Mouse (Mus musculus) cortical plate, adult 2 months (tissue): ENCODE results near the gene March10. TPM values are rescaled to one million over a fixed set of nuclear protein-coding genes. Genes with fewer than 3 reads are reported as not detected.

Source experiments
- H3K27ac ChIP-seq: fragments of 200-500 bp; 2 replicates; pipeline ENCODE4 v1.5.1; 2012; ENCODE audit warnings: low read length, control low read depth, inconsistent platforms; ENCODE audit not compliant: insufficient read depth
- H3K4me1 ChIP-seq: fragments of 200-500 bp; 2 replicates; pipeline ENCODE4 v1.6.1; 2011; ENCODE audit warnings: low read length; ENCODE audit not compliant: control insufficient read depth, insufficient read depth
- H3K4me3 ChIP-seq: fragments of 200-500 bp; 2 replicates; pipeline ENCODE4 v1.5.1; 2011; ENCODE audit warnings: mild to moderate bottlenecking, low read length, control low read depth; ENCODE audit not compliant: insufficient read depth
- CTCF ChIP-seq: fragments of 200-500 bp; IDR thresholded peaks from 2 replicates; pipeline ENCODE4 v1.5.1; 2011; ENCODE audit warnings: mild to moderate bottlenecking, control low read depth, low read length; ENCODE audit not compliant: insufficient read depth; ENCODE audit errors: extremely low read depth
- POLR2A ChIP-seq: fragments of 200-500 bp; IDR thresholded peaks from 2 replicates; pipeline ENCODE4 v1.6.1; 2011; ENCODE audit warnings: mild to moderate bottlenecking, low read length, control low read depth; ENCODE audit not compliant: insufficient read depth; ENCODE audit errors: extremely low read depth
- polyA plus RNA-seq: library from polyadenylated mRNA; depleted of rRNA; stranded (reverse); fragments of >200 nt; gene quantifications from 2 replicates; pipeline ENCODE4 v1.2.3, GENCODE M21; 2012

Gene March10
- polyA plus RNA-seq, 1 experiment = 2.2 TPM

DNA sequence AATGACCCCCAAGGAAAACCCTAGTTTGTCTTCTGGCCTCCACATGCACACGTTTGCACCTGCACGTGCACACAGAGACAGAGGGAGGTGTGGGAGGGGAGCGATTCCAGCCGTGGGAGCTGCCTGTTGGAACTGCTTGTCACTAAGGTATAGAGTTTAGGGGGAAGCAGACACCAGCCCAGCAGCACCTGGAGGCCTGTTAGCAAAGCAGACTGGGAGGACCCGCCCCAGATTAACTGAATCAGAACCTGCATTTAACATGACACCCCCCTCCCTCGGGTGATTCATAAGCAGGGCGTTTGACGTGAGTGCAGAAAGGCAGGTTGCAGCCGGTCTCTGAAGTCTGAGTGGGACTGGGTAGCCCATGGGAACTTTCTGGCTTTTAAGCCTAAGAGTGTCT is 126.6 kb downstream of the March10 start:
- no peak for TF ChIP-seq CTCF
- TF ChIP-seq POLR2A = no peak
- Histone ChIP-seq H3K4me3 (no peak overlapping the region), H3K27ac (no peak overlapping the region), H3K4me1 (no peaks in the 10 kb centered on the region)

GRCm38 (mm10) chr11:105327101-105327500 is 129.4 kb downstream of the March10 start:
- Histone ChIP-seq H3K27ac (no peak overlapping the region), H3K4me1 (no peaks in the 10 kb centered on the region), H3K4me3 (no peak overlapping the region)
- TF ChIP-seq CTCF (no peak), POLR2A (no peak)

- no peaks in the 10 kb centered on the region for H3K4me1 ChIP-seq
- no peak for TF ChIP-seq CTCF
- TF ChIP-seq POLR2A = no peak
- H3K27ac ChIP-seq = no peak overlapping the region
- no peak overlapping the region for H3K4me3 ChIP-seq
Measured at GRCm38 (mm10) chr11:105323530-105323929, 133.0 kb downstream of the March10 start.

- Histone ChIP-seq H3K4me3 (no peak overlapping the region), H3K4me1 (no peaks in the 10 kb centered on the region), H3K27ac (no peak overlapping the region)
- TF ChIP-seq POLR2A (no peak), CTCF (no peak)
Measured at GRCm38 (mm10) chr11:105321090-105321489, 135.4 kb downstream of the March10 start.

DNA sequence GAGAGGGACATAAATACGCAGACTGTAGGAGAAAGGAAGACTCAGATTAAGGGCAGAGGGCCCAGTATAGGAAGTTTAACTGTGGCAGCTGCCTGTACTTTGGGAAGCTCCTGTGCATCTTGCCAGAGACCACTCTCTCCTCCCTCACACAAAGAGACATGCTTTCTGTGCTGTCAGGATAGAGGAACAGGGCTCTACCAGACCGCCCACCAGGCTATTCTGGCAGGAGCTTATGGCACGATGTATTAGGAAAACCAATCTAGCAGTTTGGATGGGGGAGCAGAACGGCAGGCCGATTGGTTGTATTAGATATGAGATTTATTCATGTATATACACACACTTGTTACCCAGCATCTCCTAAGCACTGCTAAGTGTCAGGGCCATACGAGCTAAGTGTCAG is 138.8 kb downstream of the March10 start:
- no peak for TF ChIP-seq CTCF
- TF ChIP-seq POLR2A = no peak
- H3K27ac ChIP-seq = no peak overlapping the region

DNA sequence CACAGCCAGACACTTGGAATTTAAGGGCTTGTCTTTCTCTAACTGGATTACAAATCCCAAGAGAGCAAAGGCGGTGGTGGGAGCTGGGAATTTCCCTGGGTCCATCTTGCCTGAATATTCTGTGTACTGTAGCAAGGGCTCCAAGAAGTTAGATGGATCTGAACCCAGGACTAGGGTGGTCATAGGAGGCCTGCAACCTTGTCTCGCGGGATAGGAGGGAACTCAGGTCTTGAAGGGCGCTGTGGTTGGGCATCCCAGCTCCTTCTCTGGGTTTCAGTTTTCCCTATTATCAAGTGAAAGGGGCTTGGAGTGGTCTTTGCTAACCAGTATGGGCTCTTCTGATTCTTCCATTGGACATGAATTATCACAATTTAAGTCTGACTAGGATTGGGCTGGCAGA is 140.4 kb downstream of the March10 start:
- TF ChIP-seq POLR2A (no peak), CTCF (no peak)
- no peak overlapping the region for H3K27ac ChIP-seq
- H3K4me3 ChIP-seq = no peak overlapping the region
- H3K4me1 ChIP-seq = 0 out of 2 replicates have a peak, but pooled peaks cover 5% of the 10 kb centered on the region

More for the DNA sequence above, 138.8 kb downstream of the March10 start:
- Histone ChIP-seq H3K4me1 (0 out of 2 replicates have a peak, but pooled peaks cover 4% of the 10 kb centered on the region), H3K4me3 (no peak overlapping the region)

- Histone ChIP-seq H3K27ac (no peak overlapping the region), H3K4me1 (0 out of 2 replicates have a peak, but pooled peaks cover 5% of the 10 kb centered on the region), H3K4me3 (no peak overlapping the region)
- TF ChIP-seq POLR2A = no peak
- TF ChIP-seq CTCF = no peak
Measured at GRCm38 (mm10) chr11:105315296-105315695, 141.2 kb downstream of the March10 start.

GRCm38 (mm10) chr11:105313633-105314014 is 142.9 kb downstream of the March10 start:
- TF ChIP-seq POLR2A (no peak), CTCF (no peak)
- H3K27ac ChIP-seq = no peak overlapping the region
- no peak overlapping the region for H3K4me3 ChIP-seq
- 0 out of 2 replicates have a peak, but pooled peaks cover 5% of the 10 kb centered on the region for H3K4me1 ChIP-seq

DNA sequence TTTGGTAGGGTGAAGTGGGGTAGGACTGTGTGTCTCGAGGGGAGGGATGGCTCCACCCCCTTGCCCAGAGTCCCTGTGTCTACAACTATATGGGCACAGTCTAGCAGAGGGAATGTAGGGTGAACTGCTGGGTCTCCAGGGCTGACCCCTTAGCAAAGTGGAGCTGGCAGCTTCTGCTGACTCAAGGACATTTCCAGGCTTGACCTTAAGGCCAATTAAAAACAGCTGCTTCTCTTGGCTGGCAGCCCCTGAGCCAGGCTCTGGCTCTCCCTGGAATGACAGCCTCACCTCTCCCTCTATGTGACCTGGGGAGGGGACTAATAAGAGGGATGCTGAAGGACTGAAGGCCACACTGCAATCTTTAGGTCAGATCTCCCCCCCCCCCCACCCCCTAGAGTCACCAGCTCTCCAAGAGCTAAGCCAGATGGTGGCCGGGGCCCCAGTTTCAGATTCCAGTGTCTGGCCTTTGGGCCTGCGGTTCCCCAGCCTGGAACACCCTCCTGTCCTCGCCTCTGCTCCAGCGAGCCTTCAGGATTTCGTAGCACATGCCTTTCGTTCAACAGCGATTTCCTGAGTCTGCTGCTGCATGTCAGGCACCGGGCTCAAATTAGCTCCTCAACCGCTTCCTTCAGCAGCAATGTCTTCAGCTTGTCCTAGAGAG is 143.4 kb downstream of the March10 start:
- Histone ChIP-seq H3K4me1 (0 out of 2 replicates have a peak, but pooled peaks cover 5% of the 10 kb centered on the region), H3K27ac (no peak overlapping the region), H3K4me3 (no peak overlapping the region)
- no peak for TF ChIP-seq CTCF
- TF ChIP-seq POLR2A = no peak

DNA sequence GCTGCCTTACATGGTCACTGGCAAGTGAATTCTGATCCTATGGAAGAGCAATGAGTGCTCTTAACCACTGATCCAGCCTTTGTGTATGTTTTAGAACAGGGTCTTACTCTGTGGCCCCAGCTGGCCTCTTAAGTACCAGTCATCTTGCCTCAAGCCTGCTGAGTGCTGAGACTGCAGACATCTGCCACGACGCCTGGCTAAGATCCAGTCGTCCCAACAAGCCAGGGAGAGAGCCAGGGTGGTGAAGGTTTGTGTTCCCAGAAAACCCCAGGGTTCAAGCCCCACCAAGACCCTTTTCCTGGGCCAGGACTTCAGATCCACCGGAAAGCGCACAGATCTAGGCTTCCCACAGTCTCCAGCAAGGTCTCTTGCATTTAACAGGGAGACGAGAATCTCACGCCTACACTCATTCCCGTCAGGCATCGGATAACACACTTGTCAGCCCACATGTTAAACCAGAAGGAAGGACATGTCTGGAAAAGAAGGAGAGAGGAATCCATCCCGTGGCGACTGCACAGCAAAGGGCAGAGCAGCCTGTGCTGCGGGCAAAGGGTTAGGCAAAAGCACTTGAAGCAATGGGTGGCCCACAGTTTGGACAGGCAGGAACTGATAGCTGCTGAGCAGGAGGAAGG is 144.1 kb downstream of the March10 start:
- no peak overlapping the region for H3K27ac ChIP-seq

More for the DNA sequence above, 144.1 kb downstream of the March10 start:
- Histone ChIP-seq H3K4me1 (0 out of 2 replicates have a peak, but pooled peaks cover 5% of the 10 kb centered on the region), H3K4me3 (no peak overlapping the region)
- TF ChIP-seq POLR2A (no peak), CTCF (no peak)
